Mouse (Mus musculus) WW6 (cell line): ENCODE measurements around the gene Brd3os.

ENCODE experiments used
- DNase-seq: peaks from one replicate; pipeline ENCODE4 v3.0.0-alpha.2; 2013; ENCODE audit warnings: low read depth, low spot score

Gene Brd3os

GRCm38 (mm10) chr2:27421293-27422068 lies 20.6 kb upstream of the Brd3os start:
- DNase-seq, result no peak

- DNase-seq, result no peak
These were observed 18.5 kb upstream of the Brd3os start for GRCm38 (mm10) chr2:27423596-27423995.

GRCm38 (mm10) chr2:27425161-27425611 lies 16.9 kb upstream of the Brd3os start:
- DNase-seq, result no peak

- DNase-seq, result no peak
These were observed 16.2 kb upstream of the Brd3os start for GRCm38 (mm10) chr2:27425751-27426405.

- no peak for DNase-seq
These were observed 15.7 kb upstream of the Brd3os start for GRCm38 (mm10) chr2:27426406-27426854.

GRCm38 (mm10) chr2:27426855-27427457 lies 15.2 kb upstream of the Brd3os start, which contains the start of gene Vav2:
TSS of gene Vav2 (minus strand) at chr2:27427033.
- DNase-seq, result peak; percentile 87

GRCm38 (mm10) chr2:27428071-27428470 lies 14.1 kb upstream of the Brd3os start:
- no peak for DNase-seq

- no peak for DNase-seq
These were observed 11.5 kb upstream of the Brd3os start for GRCm38 (mm10) chr2:27430621-27431020.

GRCm38 (mm10) chr2:27432599-27432998 lies 9.5 kb upstream of the Brd3os start:
- DNase-seq, result no peak

- no peak for DNase-seq
These were observed 4.2 kb upstream of the Brd3os start for GRCm38 (mm10) chr2:27437876-27438275.

GRCm38 (mm10) chr2:27438281-27438680 lies 3.8 kb upstream of the Brd3os start:
- no peak for DNase-seq

GRCm38 (mm10) chr2:27442708-27443449 lies 755 bp downstream of the Brd3os start:
- no peak for DNase-seq

- DNase-seq, result no peak
These were observed 1.3 kb downstream of the Brd3os start for GRCm38 (mm10) chr2:27443450-27443708.

- DNase-seq, result no peak
These were observed 3.8 kb downstream of the Brd3os start for GRCm38 (mm10) chr2:27445910-27446309.

- no peak for DNase-seq
These were observed 4.7 kb downstream of the Brd3os start for GRCm38 (mm10) chr2:27446812-27447211.

- DNase-seq, result no peak
These were observed 5.7 kb downstream of the Brd3os start for GRCm38 (mm10) chr2:27447782-27448181.

- no peak for DNase-seq
These were observed 8.1 kb downstream of the Brd3os start for GRCm38 (mm10) chr2:27450226-27450625.

GRCm38 (mm10) chr2:27459735-27460134 lies 17.6 kb downstream of the Brd3os start:
- DNase-seq, result no peak

GRCm38 (mm10) chr2:27460163-27460562 lies 18.0 kb downstream of the Brd3os start:
- DNase-seq, result no peak

GRCm38 (mm10) chr2:27460651-27461050 lies 18.5 kb downstream of the Brd3os start:
- no peak for DNase-seq

- no peak for DNase-seq
These were observed 19.9 kb downstream of the Brd3os start for GRCm38 (mm10) chr2:27461881-27462660.
